Mouse (Mus musculus) kidney, adult 2 months (tissue): ENCODE results near the gene Hexa.

ENCODE experiments used
- CTCF ChIP-seq: fragments of 200-500 bp; conservative IDR thresholded peaks from 2 replicates; pipeline ENCODE4 v1.5.1; 2011; ENCODE audit warnings: low read depth, mild to moderate bottlenecking, control low read depth, low read length, moderate library complexity, mixed read lengths; ENCODE audit not compliant: insufficient read depth, insufficient read length
- POLR2A ChIP-seq: fragments of 200-500 bp; IDR thresholded peaks from one replicate; pipeline ENCODE4 v1.6.1; 2011; ENCODE audit warnings: low read depth, low read length, control low read depth

GRCm38 (mm10) chr9:59522906-59523305 is 16.4 kb upstream of the Hexa start:
- TF ChIP-seq CTCF: no peak
- TF ChIP-seq POLR2A: no peak
